Mouse (Mus musculus) lung, adult 2 months (tissue): ENCODE results near the gene E2f6.

Source experiments
- CTCF ChIP-seq: fragments of 200-500 bp; IDR thresholded peaks from 2 replicates; pipeline ENCODE4 v1.5.1; 2011; ENCODE audit warnings: mild to moderate bottlenecking, low read length, control low read depth; ENCODE audit not compliant: insufficient read depth
- POLR2A ChIP-seq: fragments of 200-500 bp; IDR thresholded peaks from 2 replicates; pipeline ENCODE4 v1.6.1; 2011; ENCODE audit warnings: low read depth, mild to moderate bottlenecking, control low read depth, low read length, borderline replicate concordance; ENCODE audit errors: extremely low read depth

GRCm38 (mm10) chr12:16877141-16877540, 66.4 kb downstream of the E2f6 start:
- TF ChIP-seq CTCF (no peak), POLR2A (no peak)
